Mouse (Mus musculus) cortical plate, adult 2 months (tissue): ENCODE measurements around the gene Tbc1d9b.

Experiments used
- CTCF ChIP-seq: fragments of 200-500 bp; IDR thresholded peaks from 2 replicates; pipeline ENCODE4 v1.5.1; 2011; ENCODE audit warnings: mild to moderate bottlenecking, control low read depth, low read length; ENCODE audit not compliant: insufficient read depth; ENCODE audit errors: extremely low read depth
- POLR2A ChIP-seq: fragments of 200-500 bp; IDR thresholded peaks from 2 replicates; pipeline ENCODE4 v1.6.1; 2011; ENCODE audit warnings: mild to moderate bottlenecking, low read length, control low read depth; ENCODE audit not compliant: insufficient read depth; ENCODE audit errors: extremely low read depth

DNA sequence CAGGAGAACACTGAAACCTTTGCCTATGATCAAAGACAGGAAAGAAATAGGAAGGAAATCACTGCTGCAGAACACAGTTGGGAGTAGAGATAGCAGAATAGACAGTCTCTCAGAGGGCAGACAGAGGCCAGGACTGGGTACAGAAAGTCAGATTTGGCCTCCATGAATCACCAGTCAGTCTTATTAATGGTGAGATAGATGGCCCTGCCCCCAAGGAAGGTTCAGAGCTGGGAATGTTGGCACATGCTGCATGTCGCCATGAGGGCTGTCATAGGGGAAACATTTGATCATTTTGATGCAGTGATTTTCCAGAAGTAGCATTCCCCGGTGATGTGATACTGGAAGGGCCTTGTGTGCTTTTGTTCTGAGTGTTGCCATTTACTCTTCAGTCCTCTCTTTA lies 31.5 kb upstream of the Tbc1d9b start:
- TF ChIP-seq POLR2A (no peak), CTCF (no peak)
